Mouse (Mus musculus) liver, embryonic 16.5 days (tissue): ENCODE data around the gene Il21r. TPM values are rescaled to one million over a fixed set of nuclear protein-coding genes. Genes with fewer than 3 reads are reported as not detected.

Experiments
- ATAC-seq: fragments of 200-750 bp; cut with Nextera tagmentation; 2 replicates; pipeline ENCODE4 v1.8.0; 2017; ENCODE audit warnings: low read depth, mild to moderate bottlenecking, moderate number of reproducible peaks, moderate library complexity
- H3K27ac ChIP-seq: fragments of 300-500 bp; sonication (generic); 2 replicates; pipeline ENCODE4 v1.5.1; 2014; ENCODE audit warnings: mild to moderate bottlenecking, low read length
- H3K27me3 ChIP-seq: fragments of 300-500 bp; sonication (generic); 2 replicates; pipeline ENCODE4 v1.6.1; 2014; ENCODE audit warnings: low read depth, low read length, mixed read lengths; ENCODE audit not compliant: control insufficient read depth, insufficient read depth
- H3K36me3 ChIP-seq: fragments of 300-500 bp; sonication (generic); 2 replicates; pipeline ENCODE4 v1.6.1; 2014; ENCODE audit warnings: mild to moderate bottlenecking; ENCODE audit not compliant: control insufficient read depth, insufficient read depth
- H3K4me1 ChIP-seq: fragments of 300-500 bp; sonication (generic); 2 replicates; pipeline ENCODE4 v1.6.1; 2014; ENCODE audit warnings: low read depth, low read length, mixed read lengths; ENCODE audit not compliant: control insufficient read depth
- H3K4me2 ChIP-seq: fragments of 300-500 bp; sonication (generic); 2 replicates; pipeline ENCODE4 v1.6.1; 2014; ENCODE audit warnings: low read depth, low read length, mixed read lengths
- H3K4me3 ChIP-seq: fragments of 300-500 bp; sonication (generic); 2 replicates; pipeline ENCODE4 v1.5.1; 2014; ENCODE audit warnings: low read depth, mild to moderate bottlenecking, low read length
- H3K9ac ChIP-seq: fragments of 300-500 bp; sonication (generic); 2 replicates; pipeline ENCODE4 v1.6.1; 2014; ENCODE audit warnings: low read depth, low read length
- H3K9me3 ChIP-seq: fragments of 300-500 bp; sonication (generic); replicated peaks from 2 replicates; pipeline ENCODE4 v1.6.1; 2016; ENCODE audit warnings: low read length; ENCODE audit not compliant: control insufficient read depth
- whole genome bisulfite sequencing: fragments of 180-500 bp; shearing (Covaris S2); extraction: QIAGEN DNeasy Blood & Tissue Kit; methylation state at CpG from one replicate; pipeline ENCODE4 v1.1.7; 2014; ENCODE audit not compliant: insufficient replicate concordance; 5-methylcytosine and 5-hydroxymethylcytosine counted together
- polyA plus RNA-seq: library from polyadenylated mRNA; unstranded; fragments of >200 nt; fragmentation: Nextera tagmentation; extraction: Ambion mirVana; gene quantifications from 2 replicates; pipeline ENCODE4 v1.2.1, GENCODE M21; 2015

Il21r gene
- polyA plus RNA-seq, 1 experiment from 2014 or later = 1.0 TPM

- Histone ChIP-seq H3K27ac (no peak overlapping the region), H3K27me3 (no peaks in the 10 kb centered on the region), H3K4me2 (no peak overlapping the region), H3K4me1 (peaks cover 40% of the 10 kb centered on the region), H3K36me3 (no peaks in the 10 kb centered on the region), H3K4me3 (no peak overlapping the region), H3K9ac (no peak overlapping the region), H3K9me3 (no peaks in the 10 kb centered on the region)
- no peak for ATAC-seq
- 69% methylated on average over 10 of the region's 10 CpGs for WGBS
Observed at GRCm38 (mm10) chr7:125559537-125559936, 43.7 kb upstream of the Il21r start.

GRCm38 (mm10) chr7:125560146-125560785 is 43.0 kb upstream of the Il21r start:
- peaks cover 36% of the 10 kb centered on the region for H3K4me1 ChIP-seq
- no peaks in the 10 kb centered on the region for H3K9me3 ChIP-seq
- no peaks in the 10 kb centered on the region for H3K36me3 ChIP-seq
- no peak for ATAC-seq
- no peak overlapping the region for H3K27ac ChIP-seq
- no peaks in the 10 kb centered on the region for H3K27me3 ChIP-seq
- 66% methylated on average over 7 of the region's 7 CpGs for WGBS
- H3K4me2 ChIP-seq = no peak overlapping the region
- H3K9ac ChIP-seq = no peak overlapping the region; the same call in 1 of the 2 replicates
- H3K4me3 ChIP-seq = no peak overlapping the region

DNA sequence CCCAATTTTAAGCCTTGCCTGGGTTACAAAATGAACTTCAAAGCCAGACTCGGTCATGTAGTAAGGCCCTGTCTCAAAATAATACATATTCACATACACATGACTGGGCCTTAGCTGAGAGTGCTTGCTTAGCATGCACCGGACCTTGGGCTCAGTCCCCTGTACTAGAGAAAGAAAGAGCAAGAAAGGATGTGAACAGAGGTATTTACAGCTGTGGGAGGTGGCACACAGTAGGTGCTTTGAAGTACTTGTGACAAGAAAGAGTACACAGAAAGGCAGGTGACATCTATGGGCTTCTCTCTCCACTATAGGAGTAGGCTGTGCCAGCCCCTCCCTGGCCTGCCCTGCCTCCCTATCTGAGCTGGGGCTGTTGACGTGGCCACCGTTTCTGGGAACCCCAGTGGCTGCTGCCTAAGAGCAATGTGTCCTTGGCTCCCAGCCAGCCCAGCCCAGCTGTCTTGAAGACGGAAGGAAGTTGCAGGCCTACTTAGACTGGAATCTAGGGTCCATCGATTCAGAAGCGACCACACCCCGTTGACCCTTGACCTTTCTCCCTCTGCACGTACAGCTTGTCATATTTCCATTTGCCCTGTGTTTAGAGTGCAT is 42.0 kb upstream of the Il21r start:
- H3K9ac ChIP-seq = no peak overlapping the region
- no peak overlapping the region for H3K4me3 ChIP-seq
- ATAC-seq = peak; percentile 76
- WGBS = 36% methylated on average over 9 of the region's 9 CpGs
- no peak overlapping the region for H3K4me2 ChIP-seq
- H3K36me3 ChIP-seq = no peaks in the 10 kb centered on the region
- H3K4me1 ChIP-seq = peaks cover 27% of the 10 kb centered on the region
- no peak overlapping the region for H3K27ac ChIP-seq
- H3K27me3 ChIP-seq = no peaks in the 10 kb centered on the region
- H3K9me3 ChIP-seq = no peaks in the 10 kb centered on the region

DNA sequence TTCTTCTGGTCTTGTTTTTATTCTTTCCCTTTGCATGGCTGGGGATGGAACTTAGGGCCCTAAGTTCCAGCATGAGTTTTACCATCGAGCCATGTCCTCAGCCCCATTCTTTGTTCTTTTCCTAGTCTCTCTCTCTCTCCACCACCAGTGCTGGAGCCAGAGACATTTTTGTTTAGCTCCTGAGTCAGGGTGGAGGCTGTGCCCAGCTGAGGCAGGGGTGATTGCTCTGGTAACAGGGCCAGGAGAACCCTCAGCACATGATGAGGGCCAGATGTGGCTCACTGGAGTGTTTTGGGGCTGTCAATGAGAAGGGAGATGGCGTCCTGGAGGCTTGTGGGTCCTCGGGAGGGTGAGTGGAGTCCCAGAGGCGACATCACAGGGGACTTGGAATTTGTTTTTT is 40.8 kb upstream of the Il21r start:
- ATAC-seq = no peak
- Histone ChIP-seq H3K27me3 (no peaks in the 10 kb centered on the region), H3K27ac (no peak overlapping the region), H3K4me1 (peaks cover 18% of the 10 kb centered on the region), H3K4me2 (no peak overlapping the region), H3K36me3 (peaks cover 4% of the 10 kb centered on the region; the same call in 1 of the 2 replicates), H3K9me3 (no peaks in the 10 kb centered on the region), H3K9ac (no peak overlapping the region), H3K4me3 (no peak overlapping the region)
- 59% methylated on average over 4 of the region's 4 CpGs for WGBS

DNA sequence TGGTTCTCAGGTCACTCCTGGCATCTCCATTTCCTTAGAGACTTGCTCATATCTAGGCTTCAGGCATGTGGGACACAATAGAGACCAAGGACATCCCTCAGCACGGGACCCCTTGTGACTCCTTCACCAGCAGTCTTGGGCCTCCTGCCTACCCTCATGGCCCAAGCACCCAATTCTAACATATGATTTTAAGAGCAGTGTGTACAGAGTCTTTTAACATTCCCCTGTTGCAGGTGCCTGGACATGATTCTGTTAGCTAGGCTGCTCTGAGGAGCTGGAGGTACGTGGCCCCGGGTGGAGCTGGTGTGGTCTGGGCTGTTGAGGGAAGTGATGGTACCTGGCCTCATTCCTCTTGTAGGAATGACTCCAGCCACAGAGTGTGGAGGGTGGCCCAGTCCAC is 40.1 kb upstream of the Il21r start:
- peaks cover 18% of the 10 kb centered on the region for H3K4me1 ChIP-seq
- H3K27ac ChIP-seq = no peak overlapping the region
- no peak overlapping the region for H3K4me2 ChIP-seq
- H3K4me3 ChIP-seq = no peak overlapping the region
- 51% methylated on average over 3 of the region's 3 CpGs for WGBS
- no peaks in the 10 kb centered on the region for H3K9me3 ChIP-seq
- no peak for ATAC-seq
- peaks cover 4% of the 10 kb centered on the region; the same call in 1 of the 2 replicates for H3K36me3 ChIP-seq
- H3K27me3 ChIP-seq = no peaks in the 10 kb centered on the region
- no peak overlapping the region for H3K9ac ChIP-seq

- Histone ChIP-seq H3K4me3 (no peak overlapping the region), H3K4me2 (no peak overlapping the region), H3K27me3 (no peaks in the 10 kb centered on the region), H3K4me1 (peaks cover 18% of the 10 kb centered on the region), H3K9me3 (no peaks in the 10 kb centered on the region), H3K27ac (no peak overlapping the region), H3K9ac (no peak overlapping the region), H3K36me3 (peaks cover 5% of the 10 kb centered on the region)
- 53% methylated on average over 11 of the region's 11 CpGs for WGBS
- no peak for ATAC-seq
Observed at GRCm38 (mm10) chr7:125564316-125565024, 38.8 kb upstream of the Il21r start.

DNA sequence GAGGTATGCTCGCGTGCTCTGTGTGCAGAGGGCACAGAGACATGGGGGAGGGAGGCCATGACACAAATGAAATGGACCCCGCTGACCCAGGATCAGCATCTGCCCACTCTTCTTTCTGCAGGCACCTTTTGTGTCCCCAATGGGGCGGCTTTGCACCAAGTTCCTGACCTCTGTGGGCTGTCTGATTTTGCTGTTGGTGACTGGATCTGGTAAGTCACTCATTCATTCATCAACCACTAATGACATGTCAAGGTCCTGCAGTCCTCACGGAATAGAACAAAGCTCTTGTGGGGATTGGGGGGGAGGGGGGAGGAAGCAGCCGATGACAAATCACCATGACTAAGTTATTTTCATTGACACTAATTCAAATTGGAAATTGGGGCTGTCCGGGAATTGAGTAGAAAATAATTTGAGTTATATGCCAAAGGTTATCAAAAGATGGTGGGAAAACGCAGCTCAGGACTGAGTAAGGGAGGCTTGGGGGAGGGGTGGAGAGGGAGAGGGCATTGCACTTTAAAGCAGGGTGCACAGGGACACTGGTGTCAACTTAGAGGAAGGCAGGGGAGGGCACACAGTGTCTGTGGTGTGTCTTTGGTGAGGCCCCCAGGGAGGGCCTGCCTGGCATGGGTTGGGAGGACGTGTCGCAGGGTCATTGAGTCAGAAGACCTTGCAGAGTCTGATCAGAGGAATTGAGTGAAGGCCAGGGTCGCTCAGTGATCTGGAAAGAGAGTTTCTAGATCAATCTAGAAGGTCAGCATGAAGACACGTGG is 37.5 kb upstream of the Il21r start:
- H3K4me1 ChIP-seq = peaks cover 11% of the 10 kb centered on the region
- H3K27me3 ChIP-seq = no peaks in the 10 kb centered on the region
- no peaks in the 10 kb centered on the region for H3K9me3 ChIP-seq
- H3K36me3 ChIP-seq = peaks cover 6% of the 10 kb centered on the region
- no peak for ATAC-seq
- 65% methylated on average over 12 of the region's 12 CpGs for WGBS
- H3K4me2 ChIP-seq = no peak overlapping the region
- no peak overlapping the region for H3K4me3 ChIP-seq
- H3K9ac ChIP-seq = no peak overlapping the region
- no peak overlapping the region for H3K27ac ChIP-seq

GRCm38 (mm10) chr7:125566420-125566819 is 36.8 kb upstream of the Il21r start:
- no peaks in the 10 kb centered on the region for H3K27me3 ChIP-seq
- H3K4me1 ChIP-seq = peaks cover 4% of the 10 kb centered on the region
- no peak overlapping the region for H3K4me2 ChIP-seq
- no peak for ATAC-seq
- 67% methylated on average over 2 of the region's 2 CpGs for WGBS
- H3K9me3 ChIP-seq = no peaks in the 10 kb centered on the region
- no peak overlapping the region for H3K27ac ChIP-seq
- no peak overlapping the region for H3K4me3 ChIP-seq
- peaks cover 6% of the 10 kb centered on the region for H3K36me3 ChIP-seq
- H3K9ac ChIP-seq = no peak overlapping the region
